Mouse (Mus musculus): Measurements from ENCODE around the gene Iqsec3. TPM values are rescaled to one million over a fixed set of nuclear protein-coding genes. Genes with fewer than 3 reads are reported as not detected.

Gene Iqsec3
- total RNA-seq, 2 experiments from 2014 or later: not detected

GRCm38 (mm10) chr6:121371197-121371980 lies 102.1 kb downstream of the Iqsec3 start:
- ATAC-seq (replicated peaks; ENCODE audit: poor library complexity, severe bottlenecking): no peak

- ATAC-seq (replicated peaks; ENCODE audit: poor library complexity, severe bottlenecking): no peak
Measured at GRCm38 (mm10) chr6:121367099-121367498, 106.4 kb downstream of the Iqsec3 start.

GRCm38 (mm10) chr6:121366537-121366936 lies 106.9 kb downstream of the Iqsec3 start:
- ATAC-seq (replicated peaks; ENCODE audit: poor library complexity, severe bottlenecking): peak; percentile 89

- no peak for ATAC-seq (replicated peaks; ENCODE audit: poor library complexity, severe bottlenecking)
Measured at GRCm38 (mm10) chr6:121363956-121364355, 109.5 kb downstream of the Iqsec3 start.

GRCm38 (mm10) chr6:121363061-121363460 lies 110.4 kb downstream of the Iqsec3 start:
- ATAC-seq (replicated peaks; ENCODE audit: poor library complexity, severe bottlenecking): no peak

- no peak for ATAC-seq (replicated peaks; ENCODE audit: poor library complexity, severe bottlenecking)
Measured at GRCm38 (mm10) chr6:121357232-121357631, 116.2 kb downstream of the Iqsec3 start.

GRCm38 (mm10) chr6:121356041-121356440 lies 117.4 kb downstream of the Iqsec3 start:
- ATAC-seq (replicated peaks; ENCODE audit: poor library complexity, severe bottlenecking): no peak

GRCm38 (mm10) chr6:121352276-121352675 lies 121.2 kb downstream of the Iqsec3 start:
- no peak for ATAC-seq (replicated peaks; ENCODE audit: poor library complexity, severe bottlenecking)

- no peak for ATAC-seq (replicated peaks; ENCODE audit: poor library complexity, severe bottlenecking)
Measured at GRCm38 (mm10) chr6:121346428-121346827, 127.0 kb downstream of the Iqsec3 start.

- ATAC-seq (replicated peaks; ENCODE audit: poor library complexity, severe bottlenecking): no peak
Measured at GRCm38 (mm10) chr6:121344329-121344728, 129.1 kb downstream of the Iqsec3 start.

GRCm38 (mm10) chr6:121343771-121344123 lies 129.7 kb downstream of the Iqsec3 start:
- ATAC-seq (replicated peaks; ENCODE audit: poor library complexity, severe bottlenecking): no peak

- ATAC-seq (replicated peaks; ENCODE audit: poor library complexity, severe bottlenecking): peak; percentile 74
Measured at GRCm38 (mm10) chr6:121343026-121343770, 130.3 kb downstream of the Iqsec3 start, which contains the start of gene Slc6a12. Gene Slc6a12, plus strand, starts transcription at chr6:121343076.

GRCm38 (mm10) chr6:121341650-121342049 lies 131.8 kb downstream of the Iqsec3 start:
- peak; percentile 50 for ATAC-seq (replicated peaks; ENCODE audit: poor library complexity, severe bottlenecking)

- no peak for ATAC-seq (replicated peaks; ENCODE audit: poor library complexity, severe bottlenecking)
Measured at GRCm38 (mm10) chr6:121338519-121338896, 135.0 kb downstream of the Iqsec3 start.

- peak; percentile 66 for ATAC-seq (replicated peaks; ENCODE audit: poor library complexity, severe bottlenecking)
Measured at GRCm38 (mm10) chr6:121337770-121338518, 135.5 kb downstream of the Iqsec3 start.

GRCm38 (mm10) chr6:121337229-121337628 lies 136.2 kb downstream of the Iqsec3 start:
- ATAC-seq (replicated peaks; ENCODE audit: poor library complexity, severe bottlenecking): no peak

GRCm38 (mm10) chr6:121336558-121336957 lies 136.9 kb downstream of the Iqsec3 start:
- ATAC-seq (replicated peaks; ENCODE audit: poor library complexity, severe bottlenecking): peak; percentile 26

GRCm38 (mm10) chr6:121335841-121336240 lies 137.6 kb downstream of the Iqsec3 start:
- ATAC-seq (replicated peaks; ENCODE audit: poor library complexity, severe bottlenecking): no peak

- ATAC-seq (replicated peaks; ENCODE audit: poor library complexity, severe bottlenecking): no peak
Measured at GRCm38 (mm10) chr6:121329848-121330508, 143.5 kb downstream of the Iqsec3 start.

GRCm38 (mm10) chr6:121328417-121328884 lies 145.0 kb downstream of the Iqsec3 start:
- ATAC-seq (replicated peaks; ENCODE audit: poor library complexity, severe bottlenecking): no peak

Data from granulocyte monocyte progenitor cell, adult 5-6 weeks (primary cell).